In genomic region chr1:136007211-136008158, GRCm38 (mm10) we compare ENCODE assay signal across 8 mouse cellular contexts. TPM values are rescaled to one million over a fixed set of nuclear protein-coding genes. Genes with fewer than 3 reads are reported as not detected.
A peak's percentile ranks its signal among the peaks of the same experiment; 100 is the strongest.
DNase-seq lines count a peak whose midpoint lies in the region; ATAC-seq lines count a peak whose summit lies in the region.

Tmem9 (plus strand) TSS chr1:136008150.

- H3K4me2 ChIP-seq in hindbrain, embryonic 14.5 days (replicated peaks) = peak within 1 kb of the TSS; percentile 65

- peak within 1 kb of the TSS; percentile 33 for H3K4me3 ChIP-seq in hindbrain, embryonic 14.5 days (replicated peaks; ENCODE audit: low read length)

- peak; percentile 97 for DNase-seq in R1 (ENCODE audit: low read depth, low spot score)
- peak; percentile 35 to 44 for DNase-seq in cerebellum, postnatal 36 days
- peak; percentile 31 to 54 for DNase-seq in frontal cortex, postnatal 36 days (ENCODE audit: low spot score in 2 of 2)
- peak; percentile 66 for DNase-seq in hindbrain, embryonic 14.5 days (ENCODE audit: low spot score)
- DNase-seq in layer of hippocampus, postnatal 25 days (ENCODE audit: extremely low spot score in 1 of 2, low spot score in 1 of 2) = peak in 1 of 2 experiments; percentile 40
- DNase-seq in lung, postnatal 4 days = peak; percentile 79 to 80
- peak; percentile 87 for DNase-seq in retina, postnatal 7 days (ENCODE audit: low read depth, low spot score)
- DNase-seq in urinary bladder, postnatal 4 days (ENCODE audit: low spot score in 2 of 2) = peak; percentile 56 to 67

- peak; percentile 79 for ATAC-seq in hindbrain, embryonic 14.5 days (ENCODE audit: low FRiP score)

- H3K4me1 ChIP-seq in hindbrain, embryonic 14.5 days (replicated peaks; ENCODE audit: control insufficient read depth, insufficient read depth, low read length) = peaks cover 8% of the 10 kb centered on the region; the same call in 1 of the 2 replicates

- peak within 1 kb of the TSS; percentile 17; the same call in 1 of the 2 replicates for H3K9ac ChIP-seq in hindbrain, embryonic 14.5 days

- WGBS in hindbrain, embryonic 14.5 days = 3% methylated on average over 37 of the region's 37 CpGs

- H3K36me3 ChIP-seq in hindbrain, embryonic 14.5 days (replicated peaks; ENCODE audit: control insufficient read depth, insufficient read depth) = no peaks in the 10 kb centered on the region

- peaks cover 16% of the 10 kb centered on the region for H3K27me3 ChIP-seq in hindbrain, embryonic 14.5 days (ENCODE audit: control insufficient read depth, insufficient read depth, low read length)

- H3K27ac ChIP-seq in hindbrain, embryonic 14.5 days = no peak within 1 kb of the TSS

- H3K9me3 ChIP-seq in hindbrain, embryonic 14.5 days (ENCODE audit: control insufficient read depth, low read length) = no peaks in the 10 kb centered on the region

RNA-seq across cellular contexts. Expression of gene Tmem9, which starts in this region (rescaled TPM):
- 98.2 and 116 TPM in 2 replicates for polyA plus RNA-seq in hindbrain, embryonic 14.5 days (2014; fragmentation: Nextera tagmentation; extraction: Ambion mirVana)
- 10 to 100 TPM; 66.8 to 80.8 TPM for total RNA-seq in layer of hippocampus, postnatal 25 days (2021)
